Mouse (Mus musculus) megakaryocyte, embryonic 14.5 days (primary cell): ENCODE results near the gene D630003M21Rik.

ENCODE experiments used
- FLI1 ChIP-seq: IDR thresholded peaks from 2 replicates; pipeline ENCODE4 v1.6.1; 2012; ENCODE audit warnings: low read length, inconsistent platforms, mixed read lengths
- GATA1 ChIP-seq: IDR thresholded peaks from 3 replicates; pipeline ENCODE4 v1.6.1; 2012; ENCODE audit warnings: mixed read lengths, low read length, inconsistent platforms, borderline replicate concordance

- TF ChIP-seq FLI1 (no peak), GATA1 (no peak)
Measured at GRCm38 (mm10) chr2:158146223-158146622, 82.8 kb downstream of the D630003M21Rik start, which contains the start of gene Tgm2.
